In genomic region chr13:51384899-51385298, GRCm38 (mm10) we compare ENCODE assay signal across 33 mouse cellular contexts. TPM values are rescaled to one million over a fixed set of nuclear protein-coding genes. Genes with fewer than 3 reads are reported as not detected.
"Had no signal": no experiment of that assay in that cellular context is flagged by ENCODE, and none has a peak within 500 bp of the region (broad histone marks: within the 10 kb centered on the region; RNA-seq: fewer than 3 reads in every experiment).

No protein-coding gene starts in this region.

- H3K4me1 ChIP-seq: liver, embryonic 12.5 days; liver, embryonic 13.5 days; liver, embryonic 15.5 days; midbrain, embryonic 15.5 days; neural tube, embryonic 12.5 days; neural tube, embryonic 13.5 days had no signal

- ATAC-seq: liver, embryonic 12.5 days; liver, postnatal 0 days; lung, postnatal 0 days; midbrain, embryonic 13.5 days; midbrain, embryonic 15.5 days; midbrain, embryonic 16.5 days had no signal

- H3K27me3 ChIP-seq: limb, embryonic 12.5 days; limb, embryonic 13.5 days; limb, embryonic 15.5 days; liver, embryonic 12.5 days; liver, embryonic 13.5 days; liver, embryonic 15.5 days; lung, embryonic 15.5 days; megakaryocyte, embryonic 14.5 days; midbrain, embryonic 12.5 days; midbrain, embryonic 13.5 days; midbrain, embryonic 15.5 days; neural tube, embryonic 12.5 days; neural tube, embryonic 13.5 days had no signal

- H3K4me3 ChIP-seq: limb, embryonic 10.5 days; limb, embryonic 12.5 days; limb, embryonic 13.5 days; limb, embryonic 15.5 days; liver, embryonic 12.5 days; liver, embryonic 13.5 days; liver, embryonic 15.5 days; lung, embryonic 15.5 days; megakaryocyte, embryonic 14.5 days; midbrain, embryonic 10.5 days; midbrain, embryonic 12.5 days; midbrain, embryonic 13.5 days; midbrain, embryonic 15.5 days; myocyte; neural tube, embryonic 12.5 days; neural tube, embryonic 13.5 days had no signal

- H3K9ac ChIP-seq: limb, embryonic 12.5 days; limb, embryonic 13.5 days; limb, embryonic 15.5 days; liver, embryonic 12.5 days; liver, embryonic 13.5 days; liver, embryonic 14.5 days; liver, embryonic 15.5 days; liver, postnatal 0 days; lung, embryonic 14.5 days; lung, embryonic 15.5 days; midbrain, embryonic 12.5 days; midbrain, embryonic 13.5 days; midbrain, embryonic 15.5 days; neural tube, embryonic 12.5 days; neural tube, embryonic 13.5 days had no signal

- H3K4me2 ChIP-seq: limb, embryonic 12.5 days; limb, embryonic 13.5 days; limb, embryonic 15.5 days; liver, embryonic 11.5 days; liver, embryonic 12.5 days; liver, embryonic 13.5 days; liver, embryonic 15.5 days; lung, embryonic 14.5 days; lung, embryonic 15.5 days; midbrain, embryonic 11.5 days; midbrain, embryonic 12.5 days; midbrain, embryonic 13.5 days; midbrain, embryonic 15.5 days; neural tube, embryonic 12.5 days; neural tube, embryonic 13.5 days had no signal

- H3K9me3 ChIP-seq: limb, embryonic 10.5 days; limb, embryonic 15.5 days; liver, embryonic 12.5 days; liver, embryonic 13.5 days; liver, embryonic 15.5 days; lung, embryonic 15.5 days; midbrain, embryonic 12.5 days; midbrain, embryonic 13.5 days; midbrain, embryonic 15.5 days; neural tube, embryonic 12.5 days; neural tube, embryonic 13.5 days had no signal

- H3K27ac ChIP-seq: limb, embryonic 12.5 days; limb, embryonic 13.5 days; limb, embryonic 15.5 days; liver, embryonic 12.5 days; liver, embryonic 13.5 days; liver, embryonic 14.5 days; liver, embryonic 15.5 days; lung, embryonic 15.5 days; macrophage; midbrain, embryonic 10.5 days; midbrain, embryonic 12.5 days; midbrain, embryonic 13.5 days; midbrain, embryonic 15.5 days; neural tube, embryonic 12.5 days; neural tube, embryonic 13.5 days had no signal

- H3K36me3 ChIP-seq: limb, embryonic 12.5 days; limb, embryonic 13.5 days; limb, embryonic 15.5 days; liver, embryonic 12.5 days; liver, embryonic 13.5 days; liver, embryonic 15.5 days; lung, embryonic 15.5 days; midbrain, embryonic 10.5 days; midbrain, embryonic 12.5 days; midbrain, embryonic 13.5 days; midbrain, embryonic 15.5 days; neural tube, embryonic 12.5 days; neural tube, embryonic 13.5 days had no signal

- DNase-seq: left cerebral cortex, postnatal 4 days; liver; liver, embryonic 13.5 days; liver, postnatal 0 days; lung, adult 2 months; lung, embryonic 14.5 days; lung, postnatal 10 days; lung, postnatal 14 days; lung, postnatal 36 days; lung, postnatal 4 days; midbrain, embryonic 14.5 days had no signal

RNA-seq across cellular contexts. Expression of gene S1pr3, which starts 23.5 kb away (rescaled TPM):
- total RNA-seq: monocyte, adult 5-6 weeks had no signal
- polyA plus RNA-seq: macrophage had no signal
